Mouse (Mus musculus) cortical plate, adult 2 months (tissue): ENCODE measurements at regions not wholly inside any gene's neighbourhood (a gene's known extent, or its start where the extent isn't known, plus 50 kb on each side); places are given as distances from the start of the nearest gene placed in this dataset.

Experiments
- CTCF ChIP-seq: fragments of 200-500 bp; IDR thresholded peaks from 2 replicates; pipeline ENCODE4 v1.5.1; 2011; ENCODE audit warnings: mild to moderate bottlenecking, control low read depth, low read length; ENCODE audit not compliant: insufficient read depth; ENCODE audit errors: extremely low read depth
- POLR2A ChIP-seq: fragments of 200-500 bp; IDR thresholded peaks from 2 replicates; pipeline ENCODE4 v1.6.1; 2011; ENCODE audit warnings: mild to moderate bottlenecking, low read length, control low read depth; ENCODE audit not compliant: insufficient read depth; ENCODE audit errors: extremely low read depth

DNA sequence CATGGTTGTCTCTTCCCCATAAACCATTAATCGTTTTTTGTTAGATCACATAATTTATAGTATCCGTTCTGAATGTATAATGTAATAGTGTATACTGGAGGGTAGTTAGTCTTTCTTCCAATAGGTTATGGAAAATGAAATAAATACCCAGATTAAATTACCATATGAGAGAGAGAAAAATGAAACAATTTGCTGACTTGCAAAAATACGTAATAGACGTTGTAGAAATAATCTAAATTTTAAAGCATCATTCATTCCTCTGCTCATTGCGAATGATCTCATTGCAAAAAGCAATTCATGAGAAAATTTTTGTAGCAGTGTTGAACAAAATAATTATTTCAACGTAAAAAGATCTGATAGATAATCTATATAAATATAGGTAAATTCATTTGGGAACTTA lies 185.2 kb upstream of the Sp4 start:
- TF ChIP-seq POLR2A (no peak), CTCF (no peak)
